Mouse (Mus musculus) liver, adult 2 months (tissue): ENCODE measurements at regions not wholly inside any gene's neighbourhood (a gene's known extent, or its start where the extent isn't known, plus 50 kb on each side); places are given as distances from the start of the nearest gene placed in this dataset.

Experiments
- CTCF ChIP-seq: fragments of 200-500 bp; IDR thresholded peaks from 2 replicates; pipeline ENCODE4 v1.5.1; 2011; ENCODE audit warnings: low read depth, low read length, control low read depth
- POLR2A ChIP-seq: fragments of 200-500 bp; IDR thresholded peaks from 2 replicates; pipeline ENCODE4 v1.6.1; 2011; ENCODE audit warnings: low read length, control low read depth; ENCODE audit not compliant: insufficient read depth; ENCODE audit errors: extremely low read depth

DNA sequence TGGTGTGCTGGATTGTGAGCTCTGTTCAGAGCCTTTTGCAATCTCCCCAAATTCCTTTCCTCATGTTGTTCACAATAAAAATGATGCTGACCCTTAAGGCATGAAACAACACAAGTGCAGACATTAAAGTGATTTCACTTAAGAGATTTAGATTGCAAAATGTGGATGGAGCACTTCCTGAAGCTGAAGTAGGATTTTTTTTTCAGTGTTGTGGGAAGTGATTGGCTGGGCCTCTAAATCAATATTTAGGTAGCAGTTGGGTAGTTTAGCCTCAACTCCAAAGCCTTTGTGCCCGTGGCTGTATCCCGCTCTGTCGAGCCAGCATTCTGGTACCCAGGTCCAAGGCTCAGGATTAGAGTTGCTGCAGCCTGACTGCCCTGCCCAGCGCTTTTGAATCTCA, 133.0 kb downstream of the Zfp706 start:
- no peak for TF ChIP-seq CTCF
- TF ChIP-seq POLR2A, result no peak
